Mouse (Mus musculus) stomach, postnatal 0 days (tissue): ENCODE data around the gene Slc35e2. TPM values are rescaled to one million over a fixed set of nuclear protein-coding genes. Genes with fewer than 3 reads are reported as not detected.

Source experiments
- ATAC-seq: fragments of 200-750 bp; cut with Nextera tagmentation; 2 replicates; pipeline ENCODE4 v1.8.0; 2017; ENCODE audit not compliant: low FRiP score, low TSS enrichment
- DNase-seq: peaks from one replicate; pipeline ENCODE4 v3.0.0-alpha.2; 2016; ENCODE audit warnings: low spot score
- H3K27ac ChIP-seq: fragments of 300-500 bp; sonication (generic); replicated peaks from 2 replicates; pipeline ENCODE4 v1.5.1; 2014; ENCODE audit warnings: mild to moderate bottlenecking, control low read depth
- H3K27me3 ChIP-seq: fragments of 300-500 bp; sonication (generic); 2 replicates; pipeline ENCODE4 v1.6.1; 2014; ENCODE audit warnings: low read length; ENCODE audit not compliant: control insufficient read depth, insufficient read depth
- H3K36me3 ChIP-seq: fragments of 300-500 bp; sonication (generic); 2 replicates; pipeline ENCODE4 v1.6.1; 2014; ENCODE audit warnings: low read length, mixed read lengths; ENCODE audit not compliant: control insufficient read depth, insufficient read depth
- H3K4me1 ChIP-seq: fragments of 300-500 bp; sonication (generic); replicated peaks from 2 replicates; pipeline ENCODE4 v1.6.1; 2014; ENCODE audit warnings: antibody characterized with exemption; ENCODE audit not compliant: control insufficient read depth, insufficient read depth
- H3K4me2 ChIP-seq: fragments of 300-500 bp; sonication (generic); replicated peaks from 2 replicates; pipeline ENCODE4 v1.6.1; 2014; ENCODE audit warnings: low read depth, mild to moderate bottlenecking, control low read depth, moderate library complexity
- H3K4me3 ChIP-seq: fragments of 300-500 bp; sonication (generic); 2 replicates; pipeline ENCODE4 v1.5.1; 2014; ENCODE audit warnings: low read depth, low read length, control low read depth
- H3K9ac ChIP-seq: fragments of 300-500 bp; sonication (generic); 2 replicates; pipeline ENCODE4 v1.6.1; 2014; ENCODE audit warnings: mild to moderate bottlenecking, low read length, control low read depth, mixed read lengths
- H3K9me3 ChIP-seq: fragments of 300-500 bp; sonication (generic); 2 replicates; pipeline ENCODE4 v1.6.1; 2016; ENCODE audit warnings: low read length; ENCODE audit not compliant: control insufficient read depth
- CTCF ChIP-seq: IDR thresholded peaks from 2 replicates; pipeline ENCODE4 v1.5.1; 2016; ENCODE audit warnings: antibody characterized with exemption, low read depth, mild to moderate bottlenecking, moderate library complexity
- EP300 ChIP-seq: optimal IDR thresholded peaks from 2 replicates; pipeline ENCODE3; 2016; ENCODE audit warnings: antibody characterized with exemption
- WGBS: fragments of 180-500 bp; shearing (Covaris S2); extraction: QIAGEN DNeasy Blood & Tissue Kit; methylation state at CpG from one replicate; pipeline ENCODE4 v1.1.7; 2014; 5-methylcytosine and 5-hydroxymethylcytosine counted together
- polyA plus RNA-seq: library from polyadenylated mRNA; unstranded; fragments of >200 nt; fragmentation: Nextera tagmentation; extraction: Ambion mirVana; gene quantifications from 2 replicates; pipeline ENCODE4 v1.2.1, GENCODE M21; 2015

Slc35e2 gene
- polyA plus RNA-seq, 1 experiment from 2014 or later, result 3.2 TPM

- H3K36me3 ChIP-seq, result 0 out of 2 replicates have a peak, but pooled peaks cover 9% of the 10 kb centered on the region
- H3K9ac ChIP-seq, result no peak overlapping the region
- DNase-seq, result no peak
- 0 out of 2 replicates have a peak overlapping the region, but pooled peaks have one; percentile 24 for H3K27ac ChIP-seq
- 69% methylated on average over 7 of the region's 7 CpGs for WGBS
- no peaks in the 10 kb centered on the region for H3K27me3 ChIP-seq
- no peak overlapping the region for H3K4me3 ChIP-seq
- H3K9me3 ChIP-seq, result no peaks in the 10 kb centered on the region
- ATAC-seq, result no peak
- TF ChIP-seq CTCF (no peak), EP300 (no peak)
- no peak overlapping the region for H3K4me2 ChIP-seq
- no peaks in the 10 kb centered on the region for H3K4me1 ChIP-seq
Measured at GRCm38 (mm10) chr4:155578336-155579125, 22.7 kb upstream of the Slc35e2 start.

- Histone ChIP-seq H3K4me1 (no peaks in the 10 kb centered on the region), H3K4me3 (no peak overlapping the region), H3K36me3 (peaks cover 21% of the 10 kb centered on the region; the same call in 1 of the 2 replicates), H3K4me2 (no peak overlapping the region), H3K9me3 (no peaks in the 10 kb centered on the region), H3K27ac (no peak overlapping the region), H3K27me3 (no peaks in the 10 kb centered on the region), H3K9ac (no peak overlapping the region)
- DNase-seq (peak; percentile 66), ATAC-seq (no peak)
- TF ChIP-seq EP300 (no peak), CTCF (peak; percentile 88)
- 24% methylated on average over 1 of the region's 1 CpGs for WGBS
Measured at GRCm38 (mm10) chr4:155580420-155580819, 20.8 kb upstream of the Slc35e2 start.

GRCm38 (mm10) chr4:155582279-155582905 lies 18.8 kb upstream of the Slc35e2 start:
- TF ChIP-seq EP300 (no peak), CTCF (peak; percentile 13; the same call in 1 of the 2 replicates)
- H3K27ac ChIP-seq, result peak overlapping the region; percentile 49
- peak; percentile 83 for DNase-seq
- H3K27me3 ChIP-seq, result no peaks in the 10 kb centered on the region
- WGBS, result 78% methylated on average over 6 of the region's 6 CpGs
- no peak overlapping the region for H3K9ac ChIP-seq
- ATAC-seq, result peak; percentile 99
- H3K4me1 ChIP-seq, result no peaks in the 10 kb centered on the region
- no peaks in the 10 kb centered on the region for H3K9me3 ChIP-seq
- H3K4me2 ChIP-seq, result no peak overlapping the region
- H3K36me3 ChIP-seq, result peaks cover 29% of the 10 kb centered on the region; the same call in 1 of the 2 replicates
- no peak overlapping the region for H3K4me3 ChIP-seq

GRCm38 (mm10) chr4:155589356-155589755 lies 11.9 kb upstream of the Slc35e2 start:
- Histone ChIP-seq H3K36me3 (peaks cover 34% of the 10 kb centered on the region), H3K4me3 (no peak overlapping the region), H3K9me3 (no peaks in the 10 kb centered on the region), H3K27me3 (no peaks in the 10 kb centered on the region), H3K27ac (no peak overlapping the region), H3K4me2 (no peak overlapping the region), H3K4me1 (no peaks in the 10 kb centered on the region), H3K9ac (no peak overlapping the region)
- ATAC-seq, result no peak
- no peak for DNase-seq
- 91% methylated on average over 5 of the region's 5 CpGs for WGBS
- TF ChIP-seq EP300, result no peak
- no peak for TF ChIP-seq CTCF

GRCm38 (mm10) chr4:155591012-155591719 lies 10.1 kb upstream of the Slc35e2 start:
- no peaks in the 10 kb centered on the region for H3K4me1 ChIP-seq
- no peak overlapping the region for H3K27ac ChIP-seq
- H3K4me2 ChIP-seq, result no peak overlapping the region
- H3K4me3 ChIP-seq, result no peak overlapping the region
- ATAC-seq (no peak), DNase-seq (no peak)
- peaks cover 22% of the 10 kb centered on the region for H3K36me3 ChIP-seq
- no peaks in the 10 kb centered on the region for H3K27me3 ChIP-seq
- H3K9me3 ChIP-seq, result no peaks in the 10 kb centered on the region
- H3K9ac ChIP-seq, result no peak overlapping the region
- WGBS, result 69% methylated on average over 7 of the region's 7 CpGs
- no peak for TF ChIP-seq CTCF
- TF ChIP-seq EP300, result no peak
